Mouse (Mus musculus) neural tube, embryonic 15.5 days (tissue): ENCODE measurements around the gene Fcho2. TPM values are rescaled to one million over a fixed set of nuclear protein-coding genes. Genes with fewer than 3 reads are reported as not detected.
"Not testable (repeated sequence)": the region's sequence is repeated elsewhere in the genome, so short reads cannot be mapped to it uniquely, and the experiment has no call there.

Source experiments
- ATAC-seq: fragments of 200-750 bp; cut with Nextera tagmentation; 2 replicates; pipeline ENCODE4 v1.8.0; 2017; ENCODE audit warnings: mild to moderate bottlenecking, moderate TSS enrichment, moderate library complexity; ENCODE audit not compliant: low FRiP score
- H3K27ac ChIP-seq: fragments of 300-500 bp; sonication (generic); replicated peaks from 2 replicates; pipeline ENCODE4 v1.5.1; 2015; ENCODE audit warnings: mild to moderate bottlenecking, inconsistent platforms
- H3K27me3 ChIP-seq: fragments of 300-500 bp; sonication (generic); replicated peaks from 2 replicates; pipeline ENCODE4 v1.6.1; 2015; ENCODE audit warnings: inconsistent platforms
- H3K36me3 ChIP-seq: fragments of 300-500 bp; sonication (generic); 2 replicates; pipeline ENCODE4 v1.6.1; 2015; ENCODE audit warnings: inconsistent platforms
- H3K4me1 ChIP-seq: fragments of 300-500 bp; sonication (generic); 2 replicates; pipeline ENCODE4 v1.6.1; 2015; ENCODE audit warnings: inconsistent platforms
- H3K4me2 ChIP-seq: fragments of 300-500 bp; sonication (generic); 2 replicates; pipeline ENCODE4 v1.6.1; 2015; ENCODE audit warnings: inconsistent platforms, mild to moderate bottlenecking, moderate library complexity
- H3K4me3 ChIP-seq: fragments of 300-500 bp; sonication (generic); replicated peaks from 2 replicates; pipeline ENCODE4 v1.5.1; 2015; ENCODE audit warnings: mild to moderate bottlenecking, inconsistent platforms
- H3K9ac ChIP-seq: fragments of 300-500 bp; sonication (generic); replicated peaks from 2 replicates; pipeline ENCODE4 v1.6.1; 2015; ENCODE audit warnings: mild to moderate bottlenecking, inconsistent platforms
- H3K9me3 ChIP-seq: fragments of 300-500 bp; sonication (generic); replicated peaks from 2 replicates; pipeline ENCODE4 v1.6.1; 2016; ENCODE audit warnings: inconsistent platforms
- WGBS: fragments of 180-500 bp; shearing (Covaris S2); methylation state at CpG from one replicate; pipeline ENCODE4 v1.1.7; 2015; ENCODE audit warnings: mixed read lengths; 5-methylcytosine and 5-hydroxymethylcytosine counted together
- polyA plus RNA-seq: library from polyadenylated mRNA; unstranded; fragments of >200 nt; fragmentation: Nextera tagmentation; extraction: Ambion mirVana; gene quantifications from 2 replicates; pipeline ENCODE4 v1.2.1, GENCODE M21; 2015

The Fcho2 gene
- polyA plus RNA-seq, 1 experiment from 2014 or later = 22.1 TPM

DNA sequence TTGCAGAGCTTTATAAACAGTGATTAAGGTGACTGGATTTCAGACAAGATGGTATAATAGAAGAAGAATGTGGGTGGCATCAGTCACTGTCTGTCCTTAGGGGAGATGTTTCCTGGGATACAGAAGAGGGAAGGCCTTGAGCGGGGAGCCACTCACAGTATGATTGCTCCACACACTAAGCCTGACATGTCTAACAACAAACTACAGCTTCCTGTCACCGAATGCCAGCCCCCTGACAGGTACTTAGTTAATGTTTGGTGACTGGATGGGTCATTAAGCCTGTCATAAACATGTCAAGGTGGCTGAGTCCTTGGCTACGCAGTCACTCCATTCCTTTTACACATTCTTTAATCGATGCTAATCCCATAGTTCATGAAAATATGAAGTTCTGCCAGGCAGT is 3.0 kb upstream of the Fcho2 start:
- WGBS = 45% methylated on average over 4 of the region's 4 CpGs
- Histone ChIP-seq H3K4me1 (peaks cover 5% of the 10 kb centered on the region), H3K36me3 (no peaks in the 10 kb centered on the region), H3K9me3 (no peaks in the 10 kb centered on the region), H3K4me3 (no peak overlapping the region), H3K27me3 (no peaks in the 10 kb centered on the region), H3K27ac (no peak overlapping the region), H3K9ac (no peak overlapping the region), H3K4me2 (no peak overlapping the region)
- ATAC-seq = no peak

- no peak overlapping the region for H3K27ac ChIP-seq
- ATAC-seq = no peak
- no peaks in the 10 kb centered on the region for H3K36me3 ChIP-seq
- H3K27me3 ChIP-seq = no peaks in the 10 kb centered on the region
- H3K4me1 ChIP-seq = peaks cover 7% of the 10 kb centered on the region
- H3K9me3 ChIP-seq = no peaks in the 10 kb centered on the region
- H3K4me2 ChIP-seq = no peak overlapping the region
- 19% methylated on average over 4 of the region's 4 CpGs for WGBS
- no peak overlapping the region for H3K9ac ChIP-seq
- no peak overlapping the region for H3K4me3 ChIP-seq
These were observed 2.5 kb upstream of the Fcho2 start for GRCm38 (mm10) chr13:98817766-98818165.

DNA sequence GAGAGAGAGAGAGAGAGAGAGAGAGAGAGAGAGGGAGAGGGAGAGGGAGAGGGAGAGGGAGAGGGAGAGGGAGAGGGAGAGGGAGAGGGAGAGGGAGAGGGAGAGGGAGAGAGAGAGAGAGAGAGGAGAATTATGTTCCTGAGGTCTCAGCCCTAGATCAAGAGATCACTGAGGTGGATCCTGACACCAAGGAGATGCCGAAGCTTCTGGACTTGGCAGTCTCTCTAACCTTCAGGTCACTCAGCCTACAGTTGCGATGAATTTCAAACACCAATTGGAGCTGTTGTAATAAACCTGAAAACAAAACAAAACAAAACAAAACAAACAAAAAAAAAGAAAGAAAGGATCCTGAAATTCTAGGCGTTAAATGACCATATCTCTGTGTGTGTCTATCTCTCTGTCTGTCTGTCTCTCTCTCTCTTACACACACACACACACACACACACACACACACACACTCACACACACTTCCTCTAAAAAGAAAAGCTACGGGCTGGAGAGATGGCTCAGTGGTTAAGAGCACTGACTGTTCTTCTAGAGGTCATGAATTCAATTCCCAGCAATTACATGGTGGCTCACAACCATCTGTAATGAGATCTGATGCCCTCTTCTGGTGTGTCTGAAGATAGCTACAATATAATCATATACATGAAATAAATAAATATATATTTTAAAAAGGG is 1.9 kb upstream of the Fcho2 start:
- peaks cover 12% of the 10 kb centered on the region for H3K4me1 ChIP-seq
- not testable (repeated sequence) for H3K27me3 ChIP-seq, H3K4me3 ChIP-seq, H3K9me3 ChIP-seq, H3K4me2 ChIP-seq, H3K36me3 ChIP-seq, ATAC-seq, H3K9ac ChIP-seq, H3K27ac ChIP-seq
- whole genome bisulfite sequencing = 77% methylated on average over 4 of the region's 4 CpGs

DNA sequence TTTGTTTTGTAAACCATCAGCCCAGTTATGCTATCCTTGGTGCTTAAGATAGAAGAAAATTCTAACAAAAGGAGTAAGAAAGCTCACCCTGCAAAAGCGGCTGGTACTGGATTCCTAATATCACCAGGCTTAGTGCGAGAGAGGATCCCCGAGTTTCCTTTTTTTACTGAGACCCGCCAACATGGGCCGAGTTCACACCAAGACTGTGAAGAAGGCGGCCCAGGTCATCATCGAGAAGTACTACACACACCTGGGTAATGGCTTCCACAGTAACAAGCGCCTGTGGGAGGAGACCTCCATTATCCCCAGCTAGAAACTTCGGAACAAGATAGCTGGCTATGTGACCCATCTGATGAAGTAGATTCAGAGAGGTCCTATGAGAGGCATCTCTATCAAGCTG is 1.3 kb upstream of the Fcho2 start:
- no peak overlapping the region for H3K4me3 ChIP-seq
- H3K9ac ChIP-seq = no peak overlapping the region
- H3K9me3 ChIP-seq = no peaks in the 10 kb centered on the region
- H3K4me2 ChIP-seq = no peak overlapping the region
- ATAC-seq = no peak
- H3K27ac ChIP-seq = no peak overlapping the region
- 85% methylated on average over 9 of the region's 9 CpGs for WGBS
- H3K27me3 ChIP-seq = no peaks in the 10 kb centered on the region
- H3K4me1 ChIP-seq = peaks cover 12% of the 10 kb centered on the region
- H3K36me3 ChIP-seq = no peaks in the 10 kb centered on the region

GRCm38 (mm10) chr13:98814275-98815040 is 791 bp downstream of the Fcho2 start:
- WGBS = under 1% methylated on average over 44 of the region's 81 CpGs
- H3K4me2 ChIP-seq = peak overlapping the region; percentile 66
- H3K4me3 ChIP-seq = peak overlapping the region; percentile 93
- no peaks in the 10 kb centered on the region for H3K36me3 ChIP-seq
- H3K4me1 ChIP-seq = peaks cover 12% of the 10 kb centered on the region
- H3K27me3 ChIP-seq = no peaks in the 10 kb centered on the region
- peak; percentile 65 for ATAC-seq
- H3K9me3 ChIP-seq = no peaks in the 10 kb centered on the region
- H3K27ac ChIP-seq = peak overlapping the region; percentile 94
- peak overlapping the region; percentile 89 for H3K9ac ChIP-seq

- Histone ChIP-seq H3K36me3 (no peaks in the 10 kb centered on the region), H3K9ac (peak overlapping the region; percentile 89), H3K27me3 (no peaks in the 10 kb centered on the region), H3K4me1 (peaks cover 12% of the 10 kb centered on the region), H3K4me3 (peak overlapping the region; percentile 93), H3K27ac (peak overlapping the region; percentile 94), H3K9me3 (no peaks in the 10 kb centered on the region), H3K4me2 (peak overlapping the region; percentile 66)
- WGBS = 25% methylated on average over 12 of the region's 12 CpGs
- ATAC-seq = no peak
These were observed 1.5 kb downstream of the Fcho2 start for GRCm38 (mm10) chr13:98813596-98814274.

DNA sequence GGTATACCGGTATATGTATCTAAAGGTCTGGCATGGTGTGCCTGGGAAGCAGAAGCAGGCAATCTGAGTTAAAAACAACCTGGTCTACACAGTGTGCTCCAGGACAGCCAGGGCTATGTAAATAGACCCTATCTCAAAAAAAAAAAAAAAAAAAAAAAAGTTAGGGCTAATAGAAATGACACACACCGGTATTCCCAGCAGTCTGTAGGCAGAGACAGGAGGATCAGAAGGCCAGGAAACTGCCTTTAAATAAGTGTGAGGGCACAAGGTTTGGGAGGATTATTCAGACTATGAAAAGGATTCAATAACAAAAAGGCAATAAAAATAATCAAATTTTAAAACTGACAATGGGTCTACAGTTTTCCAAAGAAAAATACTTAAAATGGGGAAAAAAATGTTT is 2.1 kb downstream of the Fcho2 start:
- Histone ChIP-seq H3K27ac (no peak overlapping the region), H3K27me3 (no peaks in the 10 kb centered on the region), H3K9ac (no peak overlapping the region), H3K4me1 (peaks cover 12% of the 10 kb centered on the region), H3K36me3 (no peaks in the 10 kb centered on the region), H3K4me2 (peak overlapping the region; percentile 66), H3K9me3 (no peaks in the 10 kb centered on the region), H3K4me3 (peak overlapping the region; percentile 93)
- 62% methylated on average over 2 of the region's 2 CpGs for WGBS
- ATAC-seq = no peak

DNA sequence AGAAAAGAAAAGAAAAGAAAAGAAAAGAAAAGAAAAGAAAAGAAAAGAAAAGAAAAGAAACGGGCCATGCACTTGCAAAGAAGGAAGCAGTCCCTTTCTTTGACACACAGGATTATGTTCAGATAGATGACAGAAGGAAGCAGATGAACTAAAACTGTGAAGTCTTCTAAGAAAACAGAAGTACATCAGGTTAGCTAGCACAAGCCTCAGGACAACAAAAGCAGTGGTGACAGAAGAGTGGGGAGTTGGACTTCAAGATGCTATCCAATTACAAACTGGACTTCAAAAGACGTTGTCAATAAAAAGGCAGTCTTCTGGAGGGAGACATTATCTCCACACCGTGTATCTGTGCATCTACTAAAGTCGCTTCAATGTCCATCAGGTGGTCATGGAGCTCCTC is 3.0 kb downstream of the Fcho2 start:
- no peaks in the 10 kb centered on the region for H3K27me3 ChIP-seq
- no peak overlapping the region for H3K4me2 ChIP-seq
- no peak overlapping the region for H3K27ac ChIP-seq
- ATAC-seq = no peak
- H3K36me3 ChIP-seq = no peaks in the 10 kb centered on the region
- WGBS = 70% methylated on average over 4 of the region's 4 CpGs
- peaks cover 12% of the 10 kb centered on the region for H3K4me1 ChIP-seq
- no peaks in the 10 kb centered on the region for H3K9me3 ChIP-seq
- H3K4me3 ChIP-seq = no peak overlapping the region
- no peak overlapping the region for H3K9ac ChIP-seq

- Histone ChIP-seq H3K4me3 (no peak overlapping the region), H3K27me3 (no peaks in the 10 kb centered on the region), H3K9ac (no peak overlapping the region), H3K4me2 (no peak overlapping the region), H3K27ac (no peak overlapping the region), H3K9me3 (no peaks in the 10 kb centered on the region), H3K4me1 (peaks cover 12% of the 10 kb centered on the region), H3K36me3 (no peaks in the 10 kb centered on the region; the same call in 1 of the 2 replicates)
- 77% methylated on average over 6 of the region's 6 CpGs for WGBS
- no peak for ATAC-seq
These were observed 5.1 kb downstream of the Fcho2 start for GRCm38 (mm10) chr13:98810143-98810542.

DNA sequence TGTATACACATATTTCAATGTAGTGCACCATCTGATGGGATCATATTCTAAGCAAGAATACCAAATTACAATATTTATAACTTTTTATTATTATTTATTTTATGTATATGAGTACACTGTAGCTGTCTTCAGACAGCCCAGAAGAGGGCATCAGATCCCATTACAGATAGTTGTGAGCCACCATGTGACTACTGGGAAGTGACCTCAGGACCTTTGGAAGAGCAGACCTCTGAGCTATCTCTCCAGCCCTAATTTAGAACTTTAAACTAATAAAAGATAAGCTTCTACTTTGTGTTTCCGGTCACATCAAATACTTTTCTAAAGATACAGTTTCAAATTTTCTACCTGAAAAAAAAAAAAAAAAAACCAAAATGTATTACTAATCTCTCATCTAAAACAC is 6.2 kb downstream of the Fcho2 start:
- H3K9ac ChIP-seq = no peak overlapping the region
- H3K4me2 ChIP-seq = no peak overlapping the region
- peaks cover 4% of the 10 kb centered on the region; the same call in 1 of the 2 replicates for H3K36me3 ChIP-seq
- no peak for ATAC-seq
- 86% methylated on average over 1 of the region's 1 CpGs for WGBS
- H3K9me3 ChIP-seq = no peaks in the 10 kb centered on the region
- no peaks in the 10 kb centered on the region for H3K27me3 ChIP-seq
- peaks cover 12% of the 10 kb centered on the region for H3K4me1 ChIP-seq
- H3K27ac ChIP-seq = no peak overlapping the region
- H3K4me3 ChIP-seq = no peak overlapping the region

- Histone ChIP-seq H3K27me3 (no peaks in the 10 kb centered on the region), H3K9ac (no peak overlapping the region), H3K9me3 (0 out of 2 replicates have a peak, but pooled peaks cover 6% of the 10 kb centered on the region), H3K36me3 (peaks cover 28% of the 10 kb centered on the region), H3K27ac (no peak overlapping the region), H3K4me3 (no peak overlapping the region), H3K4me1 (no peaks in the 10 kb centered on the region), H3K4me2 (no peak overlapping the region)
- ATAC-seq = no peak
- 98% methylated on average over 1 of the region's 1 CpGs for WGBS
These were observed 10.8 kb downstream of the Fcho2 start for GRCm38 (mm10) chr13:98804480-98804879.

- H3K27ac ChIP-seq = no peak overlapping the region
- H3K4me3 ChIP-seq = no peak overlapping the region
- WGBS = 90% methylated on average over 4 of the region's 4 CpGs
- no peaks in the 10 kb centered on the region for H3K4me1 ChIP-seq
- no peaks in the 10 kb centered on the region for H3K27me3 ChIP-seq
- H3K4me2 ChIP-seq = no peak overlapping the region
- H3K36me3 ChIP-seq = peaks cover 34% of the 10 kb centered on the region
- ATAC-seq = no peak
- H3K9ac ChIP-seq = no peak overlapping the region
- 0 out of 2 replicates have a peak, but pooled peaks cover 6% of the 10 kb centered on the region for H3K9me3 ChIP-seq
These were observed 11.6 kb downstream of the Fcho2 start for GRCm38 (mm10) chr13:98803699-98804098.
